Mouse (Mus musculus): ENCODE data around the gene Olfr937. TPM values are rescaled to one million over a fixed set of nuclear protein-coding genes. Genes with fewer than 3 reads are reported as not detected.

Olfr937 gene
- polyA plus RNA-seq (2012; rRNA removed): not detected in 2 replicates

GRCm38 (mm10) chr9:39064851-39065250, at the start of gene Olfr937:
TSS of gene Olfr937 (minus strand) at chr9:39064951.

GRCm38 (mm10) chr9:39078787-39079186, 14.0 kb upstream of the Olfr937 start, which contains the start of gene Olfr938:
TSS of gene Olfr938 (minus strand) at chr9:39078887.

GRCm38 (mm10) chr9:39023277-39023676, 41.5 kb downstream of the Olfr937 start, which contains the start of gene Olfr146:
TSS of gene Olfr146 (minus strand) at chr9:39023377.

Other genes with a start within 250 kb of the Olfr937 start
- gene Olfr923, start 238.4 kb downstream of the Olfr937 start, polyA plus RNA-seq (2012; rRNA removed): not detected in 2 replicates
- not detected in 2 replicates for gene Olfr924, start 220.5 kb downstream of the Olfr937 start, polyA plus RNA-seq (2012; rRNA removed)
- not detected in 2 replicates for gene Olfr26, start 209.9 kb downstream of the Olfr937 start, polyA plus RNA-seq (2012; rRNA removed)
- gene Olfr926, start 187.8 kb downstream of the Olfr937 start, polyA plus RNA-seq (2012; rRNA removed): not detected in 2 replicates
- gene Olfr930, start 135.1 kb downstream of the Olfr937 start, polyA plus RNA-seq (2012; rRNA removed): not detected in 2 replicates
- not detected in 2 replicates for gene Olfr933, start 92.6 kb downstream of the Olfr937 start, polyA plus RNA-seq (2012; rRNA removed)
- gene Olfr934, start 76.6 kb downstream of the Olfr937 start, polyA plus RNA-seq (2012; rRNA removed): not detected in 2 replicates
- gene Olfr935, start 65.3 kb downstream of the Olfr937 start, polyA plus RNA-seq (2012; rRNA removed): not detected in 2 replicates
- not detected in 2 replicates for gene Olfr146, start 41.6 kb downstream of the Olfr937 start, polyA plus RNA-seq (2012; rRNA removed)
- gene Olfr938, start 13.9 kb upstream of the Olfr937 start, polyA plus RNA-seq (2012; rRNA removed): not detected in 2 replicates
- not detected in 2 replicates for gene Olfr27, start 63.2 kb upstream of the Olfr937 start, polyA plus RNA-seq (2012; rRNA removed)
- gene Olfr943, start 101.4 kb upstream of the Olfr937 start, polyA plus RNA-seq (2012; rRNA removed): not detected in 2 replicates
- gene Olfr944, start 137.0 kb upstream of the Olfr937 start, polyA plus RNA-seq (2012; rRNA removed): not detected in 2 replicates
- not detected in 2 replicates for gene Olfr1537, start 185.0 kb upstream of the Olfr937 start, polyA plus RNA-seq (2012; rRNA removed)
- gene Olfr945, start 211.9 kb upstream of the Olfr937 start, polyA plus RNA-seq (2012; rRNA removed): not detected in 2 replicates

Measured in colon, adult 2 months (tissue).